In genomic region chr5:131192311-131192710, GRCm38 (mm10) we compare ENCODE assay signal across 25 mouse cellular contexts.
"Had no signal": no experiment of that assay in that cellular context is flagged by ENCODE, and none has a peak within 500 bp of the region (broad histone marks: within the 10 kb centered on the region; RNA-seq: fewer than 3 reads in every experiment).

No protein-coding gene starts in this region.

- H3K4me3 ChIP-seq: heart, embryonic 10.5 days; heart, embryonic 13.5 days; heart, embryonic 15.5 days; intestine, embryonic 15.5 days; kidney, embryonic 15.5 days; limb, embryonic 13.5 days; limb, embryonic 15.5 days; liver, embryonic 12.5 days had no signal

- ATAC-seq: hindbrain, embryonic 16.5 days; inflammation-experienced regulatory T-cells, adult 6 months; intestine, embryonic 15.5 days; intestine, postnatal 0 days; liver, embryonic 12.5 days had no signal

- DNase-seq: gastrocnemius, postnatal 14 days; gastrocnemius, postnatal 36 days; heart, adult 18-20 months; heart, postnatal 14 days; heart, postnatal 36 days; kidney, adult 18-20 months; kidney, adult 8-10 months; kidney, postnatal 14 days; kidney, postnatal 36 days; layer of hippocampus, adult 9-11 months; layer of hippocampus, postnatal 36 days; left cerebral cortex, postnatal 4 days had no signal

- H3K4me2 ChIP-seq: heart, embryonic 13.5 days; heart, embryonic 15.5 days; hindbrain, embryonic 14.5 days; intestine, embryonic 15.5 days; kidney, embryonic 15.5 days; limb, embryonic 13.5 days; limb, embryonic 15.5 days; liver, embryonic 12.5 days had no signal

- H3K27ac ChIP-seq: heart, embryonic 10.5 days; heart, embryonic 13.5 days; heart, embryonic 15.5 days; hindbrain, embryonic 14.5 days; intestine, embryonic 15.5 days; kidney, embryonic 15.5 days; kidney, postnatal 0 days; limb, embryonic 13.5 days; limb, embryonic 15.5 days; liver, embryonic 12.5 days had no signal

- H3K36me3 ChIP-seq: heart, embryonic 10.5 days; heart, embryonic 13.5 days; heart, embryonic 15.5 days; intestine, embryonic 15.5 days; kidney, embryonic 15.5 days; limb, embryonic 13.5 days; limb, embryonic 15.5 days; liver, embryonic 12.5 days had no signal

- H3K4me1 ChIP-seq: heart, embryonic 10.5 days; heart, embryonic 13.5 days; heart, embryonic 15.5 days; intestine, embryonic 15.5 days; kidney, embryonic 15.5 days; limb, embryonic 13.5 days; limb, embryonic 15.5 days; liver, embryonic 12.5 days had no signal

- H3K27me3 ChIP-seq: heart, embryonic 13.5 days; heart, embryonic 15.5 days; intestine, embryonic 15.5 days; kidney, embryonic 15.5 days; limb, embryonic 13.5 days; limb, embryonic 15.5 days; liver, embryonic 12.5 days had no signal

- H3K9me3 ChIP-seq: heart, embryonic 10.5 days; heart, embryonic 13.5 days; heart, embryonic 15.5 days; intestine, embryonic 15.5 days; kidney, embryonic 15.5 days; limb, embryonic 13.5 days; limb, embryonic 15.5 days had no signal

- H3K9ac ChIP-seq: heart, embryonic 13.5 days; heart, embryonic 15.5 days; hindbrain, embryonic 14.5 days; intestine, embryonic 15.5 days; kidney, embryonic 15.5 days; limb, embryonic 13.5 days; limb, embryonic 15.5 days; liver, embryonic 12.5 days had no signal
